Mouse (Mus musculus): ENCODE results near the gene Clptm1.
"Not testable (repeated sequence)": the region's sequence is repeated elsewhere in the genome, so short reads cannot be mapped to it uniquely, and the experiment has no call there.

Gene Clptm1

DNA sequence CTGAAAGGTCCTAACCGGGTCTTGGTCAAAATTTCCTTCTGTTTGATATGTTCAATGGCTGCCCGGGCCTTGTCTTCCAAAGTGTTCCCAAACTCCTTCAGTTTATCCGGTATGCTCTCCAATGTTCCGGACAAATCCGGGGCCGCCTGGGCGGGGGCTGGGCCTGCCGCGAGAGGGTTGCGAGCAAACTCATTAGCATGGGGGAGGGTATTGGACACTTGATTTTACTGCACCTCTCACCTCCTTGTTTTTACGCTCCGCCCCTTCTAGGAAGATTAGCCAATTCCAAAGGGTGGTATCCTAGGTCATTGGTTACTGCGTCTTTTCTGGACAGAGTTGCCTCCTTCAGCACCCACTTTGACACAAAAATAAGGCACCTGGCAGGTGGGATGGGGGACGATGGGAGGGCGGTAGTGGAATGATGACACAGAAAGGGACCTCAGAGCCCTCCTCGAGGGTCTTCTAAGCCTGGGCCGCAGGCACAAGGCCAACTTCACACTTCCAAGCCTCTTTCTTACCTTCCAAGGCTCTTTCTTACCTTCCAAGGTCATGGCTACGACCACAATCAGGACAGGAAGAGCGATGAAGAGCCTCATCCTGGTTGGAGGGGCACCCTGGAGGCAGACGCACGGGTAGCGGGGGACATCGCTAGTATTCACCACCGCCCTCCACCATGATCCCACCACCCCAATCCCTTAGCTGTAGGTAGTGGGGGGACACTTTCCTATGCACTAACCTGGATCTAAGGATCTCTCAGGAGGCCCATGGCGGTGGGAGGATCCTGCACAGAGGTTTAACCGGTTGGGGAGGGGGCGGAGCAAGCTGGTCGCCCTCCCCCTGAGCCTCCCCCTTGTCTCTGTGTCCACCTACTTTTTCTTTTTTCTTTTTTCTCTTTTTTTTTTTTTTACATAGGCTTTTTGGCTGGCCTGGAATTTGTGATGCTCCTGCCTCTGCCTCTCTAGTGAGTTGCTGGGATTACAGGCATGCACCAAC, 27.3 kb upstream of the Clptm1 start, which contains the start of gene Apoc1:
TSS of gene Apoc1 (minus strand) at position 788 of the 993 bp plus-strand sequence.
- no peak for DNase-seq (ENCODE audit: extremely low spot score, low spot score)

DNA sequence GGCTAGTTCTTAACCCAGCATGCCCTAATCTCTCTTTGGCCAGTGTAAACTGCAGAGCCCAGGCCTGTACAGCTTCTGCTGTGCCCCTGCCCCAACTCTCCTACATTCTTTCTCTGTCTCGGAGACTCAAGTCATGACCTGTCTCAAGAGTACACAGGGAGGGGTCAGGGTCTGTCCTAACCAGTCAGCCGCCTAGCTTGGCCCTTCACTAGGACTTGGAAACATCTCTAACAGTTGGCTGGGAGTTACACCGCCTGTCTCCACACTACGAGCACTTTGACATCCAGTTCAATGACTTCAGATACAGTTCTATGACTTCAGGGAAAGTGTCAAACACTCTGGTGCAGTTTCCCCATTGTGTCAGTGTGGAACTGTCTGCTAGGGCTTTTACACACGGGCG, 26.6 kb upstream of the Clptm1 start:
- no peak for DNase-seq (ENCODE audit: extremely low spot score, low spot score)

DNA sequence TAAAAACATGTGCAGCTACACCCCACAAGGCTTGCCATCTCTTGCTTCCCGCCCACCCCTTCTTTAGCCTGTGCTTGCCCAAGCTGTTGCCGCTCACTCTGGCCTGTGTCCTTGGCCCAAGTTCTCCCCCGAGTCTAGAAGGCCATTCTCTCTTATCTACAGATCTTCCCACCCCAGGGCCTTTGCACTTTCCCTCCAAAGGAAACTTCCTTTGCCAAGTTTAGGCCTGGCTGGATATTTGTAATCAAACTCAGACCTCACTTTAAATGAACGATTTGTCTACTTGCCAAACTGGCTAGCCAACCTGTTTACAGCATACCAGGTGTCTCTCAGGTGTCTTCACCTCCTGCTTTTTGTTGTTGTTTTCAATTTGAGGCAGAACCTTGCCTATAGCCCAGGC, 26.0 kb upstream of the Clptm1 start:
- DNase-seq (ENCODE audit: extremely low spot score, low spot score), result no peak

DNA sequence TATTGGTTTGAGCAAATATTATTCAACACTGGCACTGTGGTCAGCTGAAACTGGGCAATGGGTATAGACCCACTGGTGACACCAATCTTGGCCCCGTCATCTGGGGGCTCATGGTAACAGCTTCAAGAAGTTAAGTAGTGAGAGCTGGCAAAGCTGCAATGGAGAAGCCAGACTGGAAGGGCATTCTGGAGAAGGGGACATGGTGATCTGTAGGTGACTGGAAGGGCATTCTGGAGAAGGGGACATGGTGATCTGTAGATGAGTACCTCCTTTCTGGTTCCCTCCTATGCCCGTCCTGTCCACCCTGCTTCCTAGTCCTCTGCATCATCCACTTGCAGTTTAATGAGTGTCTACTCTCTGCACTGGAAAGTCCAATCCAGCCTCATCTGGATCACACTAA, 23.8 kb upstream of the Clptm1 start:
- DNase-seq (ENCODE audit: extremely low spot score, low spot score), result no peak

DNA sequence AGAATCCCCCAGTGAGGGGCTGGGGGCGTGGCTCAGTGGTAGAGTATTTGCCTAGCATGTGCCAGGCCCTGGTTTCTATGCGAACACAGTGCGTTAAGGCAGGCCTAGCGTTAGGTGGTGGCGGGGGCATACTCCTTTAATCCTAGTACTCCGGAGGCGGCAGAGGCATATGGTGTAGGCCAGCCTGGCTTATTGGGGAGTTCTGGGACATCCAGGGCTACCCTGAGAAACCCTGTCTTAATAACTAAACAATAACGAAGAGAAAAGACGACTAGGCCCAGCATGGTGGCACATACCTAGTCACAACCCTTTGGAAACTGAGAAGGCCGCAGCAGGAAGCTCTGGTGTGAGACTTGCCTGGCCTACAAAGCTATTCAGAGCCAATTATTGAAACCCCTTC, 23.3 kb upstream of the Clptm1 start:
- no peak for DNase-seq (ENCODE audit: extremely low spot score, low spot score)

DNA sequence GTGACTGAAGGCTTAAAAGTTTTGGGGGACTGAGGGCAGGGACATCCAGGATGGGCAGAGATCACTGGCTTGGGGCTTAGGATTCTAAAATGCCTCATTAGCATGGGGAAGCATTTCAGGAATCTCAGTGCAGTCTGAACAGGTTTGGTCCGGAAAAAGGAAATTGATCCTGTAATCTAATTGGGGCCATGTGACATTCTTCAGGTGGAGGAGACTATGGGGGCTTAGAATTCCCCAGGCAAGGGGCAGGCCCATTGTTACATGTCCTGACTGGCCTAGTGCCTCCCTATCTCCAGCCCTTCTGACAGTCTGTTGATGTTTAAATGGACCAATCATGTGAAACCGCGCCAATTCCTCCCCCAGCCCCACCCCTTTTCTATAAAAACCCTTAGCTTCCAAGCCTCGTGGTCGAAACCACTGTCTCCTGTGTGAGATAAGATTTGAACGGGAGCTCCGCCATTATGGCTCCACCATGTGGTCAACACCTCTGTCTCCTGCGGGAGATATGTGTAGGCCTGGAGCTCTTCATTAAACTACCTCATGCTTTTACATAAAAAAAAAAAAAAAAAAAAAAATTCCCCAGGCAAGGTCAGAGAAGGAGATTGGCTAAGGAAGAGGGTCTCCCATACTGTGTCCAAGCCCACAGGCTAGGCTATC, 22.2 kb upstream of the Clptm1 start:
- DNase-seq (ENCODE audit: extremely low spot score, low spot score), result not testable (repeated sequence)

DNA sequence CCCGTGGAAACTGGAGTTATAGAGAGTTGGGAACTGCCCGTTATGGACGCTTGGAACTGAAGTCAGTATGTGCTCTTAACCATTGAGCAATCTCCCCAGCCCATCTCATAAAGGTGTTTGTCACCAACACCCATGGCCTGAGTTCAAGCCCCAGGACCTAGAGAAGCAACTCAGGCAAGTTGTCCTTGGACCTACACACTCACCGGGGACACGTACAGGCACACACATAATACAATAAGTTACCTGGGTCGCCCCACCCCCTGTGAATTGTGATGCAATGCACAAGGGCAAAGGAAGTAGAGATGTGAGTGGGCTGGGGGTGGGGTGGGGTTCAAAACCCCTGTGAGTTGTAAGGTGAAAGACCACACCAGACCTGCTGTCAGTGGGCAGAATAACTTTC, 21.7 kb upstream of the Clptm1 start:
- no peak for DNase-seq (ENCODE audit: extremely low spot score, low spot score)

DNA sequence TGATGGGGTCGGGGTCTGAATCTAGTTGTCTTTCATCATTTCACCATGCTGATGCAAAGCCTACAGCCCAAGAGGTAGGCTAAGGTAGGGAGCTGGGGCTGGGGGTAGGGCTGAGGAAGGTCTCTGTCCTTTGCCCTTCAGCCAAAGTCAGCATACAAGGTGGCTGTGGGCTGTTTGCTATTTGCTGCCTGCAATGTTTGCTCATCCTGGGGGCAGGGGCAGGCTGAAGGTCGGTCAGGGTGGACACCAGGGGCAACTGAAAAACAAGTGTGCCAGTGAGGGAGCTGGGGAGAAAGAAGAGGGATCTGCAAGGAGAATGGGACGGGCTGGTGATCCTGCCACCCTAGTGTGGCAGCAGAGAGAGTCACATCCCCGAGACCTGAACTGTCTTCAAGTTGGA, 20.5 kb upstream of the Clptm1 start:
- DNase-seq (ENCODE audit: extremely low spot score, low spot score), result no peak

DNA sequence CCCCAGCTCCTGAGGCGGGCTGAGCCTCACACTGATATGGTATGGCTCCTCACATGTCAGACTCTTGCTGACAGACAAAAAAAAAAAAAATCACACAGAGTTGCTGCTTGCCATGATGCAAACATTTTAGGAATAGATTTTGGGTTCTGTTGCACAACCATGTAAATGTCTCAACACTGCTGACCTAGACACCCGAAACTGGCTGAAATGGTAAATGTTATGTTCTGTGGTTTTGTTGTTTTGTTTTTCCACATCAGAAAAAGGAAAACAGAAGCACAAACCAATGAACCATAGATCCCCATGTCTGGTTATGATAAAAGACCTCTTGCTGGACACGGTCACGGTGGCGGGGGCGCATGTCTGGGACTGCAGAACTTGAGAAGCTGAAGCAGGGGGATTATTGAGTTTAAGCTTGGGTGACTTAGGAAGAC, 19.0 kb upstream of the Clptm1 start:
- DNase-seq (ENCODE audit: extremely low spot score, low spot score), result no peak

DNA sequence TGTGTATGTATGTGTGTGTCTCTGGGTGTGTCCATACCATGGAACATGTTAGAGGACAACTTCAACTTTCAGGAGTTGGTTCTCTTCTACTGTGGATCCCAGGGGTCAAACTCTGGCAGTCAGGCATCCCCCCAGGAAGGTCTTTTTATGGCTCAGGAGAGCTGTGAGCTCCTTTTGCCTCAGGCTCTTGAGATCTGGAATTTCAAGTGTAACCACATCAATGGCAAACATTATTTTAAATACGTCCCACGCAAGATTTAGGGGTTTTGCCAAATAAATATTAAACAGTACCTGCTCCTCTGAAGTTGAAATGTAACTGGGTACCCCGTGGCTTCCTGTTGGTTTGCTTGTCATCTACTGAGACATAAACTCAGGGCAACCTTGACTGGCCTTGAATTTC, 18.1 kb upstream of the Clptm1 start:
- DNase-seq (ENCODE audit: extremely low spot score, low spot score), result no peak

DNA sequence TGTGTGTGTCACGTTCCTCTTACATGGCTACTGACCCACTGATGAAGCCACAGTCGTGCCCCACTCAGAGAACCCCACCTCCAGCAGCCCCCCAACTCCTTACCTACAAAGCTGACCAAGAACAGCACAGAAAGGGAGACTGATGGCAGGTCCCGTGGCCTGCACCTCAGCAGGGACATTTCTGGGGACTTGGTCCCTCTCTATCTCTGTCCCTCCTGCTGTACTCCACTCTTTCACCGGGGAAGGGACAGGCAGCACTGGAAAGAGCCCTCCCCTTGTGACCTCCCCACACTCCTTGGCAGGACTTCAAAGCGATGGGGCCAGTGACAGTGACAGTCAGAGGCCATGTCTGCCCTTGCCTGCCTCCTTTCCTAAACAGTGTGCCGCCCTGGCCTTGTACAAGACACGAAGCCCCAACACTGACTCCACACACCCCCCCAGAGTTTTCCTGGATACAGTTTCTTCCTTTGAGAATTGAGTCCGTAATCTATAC, 16.4 kb upstream of the Clptm1 start, which contains the start of the genes Gm44805 and Apoc4:
TSS of gene Gm44805 (minus strand) at position 222 of the 493 bp plus-strand sequence.
TSS of gene Apoc4 (minus strand) at position 278 of the 493 bp plus-strand sequence.
- DNase-seq (ENCODE audit: extremely low spot score, low spot score), result no peak

DNA sequence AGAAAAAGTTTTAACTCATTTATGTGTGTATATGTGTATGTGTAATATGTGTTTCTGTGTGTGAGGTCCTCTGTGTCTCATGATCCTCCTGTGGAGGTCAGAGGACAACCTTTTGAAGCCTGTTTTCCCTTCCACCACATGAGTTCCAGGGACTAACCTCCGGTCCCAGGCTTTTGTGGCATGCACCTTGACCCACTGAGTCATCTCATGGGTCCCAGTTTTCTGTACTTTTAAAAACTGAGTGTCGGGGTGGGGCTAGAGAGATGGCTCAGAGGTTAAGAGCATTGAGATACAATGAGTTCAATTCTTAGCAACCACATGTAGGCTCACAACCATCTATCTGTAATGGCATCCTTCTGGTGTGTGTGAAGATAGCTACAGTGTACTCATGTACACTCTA, 15.9 kb upstream of the Clptm1 start:
- DNase-seq (ENCODE audit: extremely low spot score, low spot score), result no peak

DNA sequence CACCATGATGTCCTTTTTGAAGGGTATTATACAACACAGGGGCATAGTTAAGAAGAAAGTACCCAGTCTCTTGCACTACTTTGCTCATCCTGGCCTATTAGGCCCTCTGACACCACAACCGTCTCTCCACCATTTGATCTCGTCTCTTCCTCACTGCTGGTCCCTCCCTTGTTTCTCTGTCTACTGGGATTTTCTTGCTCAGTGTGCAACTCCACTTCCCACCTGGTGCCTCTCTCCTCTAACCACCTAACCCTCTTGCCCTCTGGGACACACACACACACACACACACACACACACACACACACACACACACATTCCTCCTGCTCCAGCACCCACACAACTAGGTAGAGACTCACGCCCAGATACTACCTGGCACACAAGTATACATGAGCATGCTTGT, 14.1 kb upstream of the Clptm1 start:
- no peak for DNase-seq (ENCODE audit: extremely low spot score, low spot score)

DNA sequence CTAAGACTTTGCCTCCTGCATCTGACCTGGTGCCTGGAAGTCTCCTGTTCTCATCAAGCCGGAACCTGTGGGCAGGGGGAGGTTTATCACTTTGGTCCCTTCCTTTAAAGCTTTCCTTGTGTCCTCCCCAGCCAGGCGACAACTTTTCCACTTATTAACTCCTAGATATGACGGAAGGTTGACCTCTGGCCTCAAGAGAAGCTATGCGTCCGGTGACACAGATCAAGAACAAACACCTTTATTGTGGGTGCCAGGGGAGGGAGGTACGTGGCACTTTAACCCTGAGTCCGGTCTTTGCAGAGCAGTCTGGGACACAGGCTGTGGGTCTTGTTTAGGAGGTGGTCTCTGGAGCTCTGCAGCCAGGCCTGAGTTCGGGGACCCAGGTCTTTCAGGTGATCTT, 13.0 kb upstream of the Clptm1 start, which contains the start of gene Apoc2:
TSS of gene Apoc2 (minus strand) at position 70 of the 400 bp plus-strand sequence.
- no peak for DNase-seq (ENCODE audit: extremely low spot score, low spot score)

DNA sequence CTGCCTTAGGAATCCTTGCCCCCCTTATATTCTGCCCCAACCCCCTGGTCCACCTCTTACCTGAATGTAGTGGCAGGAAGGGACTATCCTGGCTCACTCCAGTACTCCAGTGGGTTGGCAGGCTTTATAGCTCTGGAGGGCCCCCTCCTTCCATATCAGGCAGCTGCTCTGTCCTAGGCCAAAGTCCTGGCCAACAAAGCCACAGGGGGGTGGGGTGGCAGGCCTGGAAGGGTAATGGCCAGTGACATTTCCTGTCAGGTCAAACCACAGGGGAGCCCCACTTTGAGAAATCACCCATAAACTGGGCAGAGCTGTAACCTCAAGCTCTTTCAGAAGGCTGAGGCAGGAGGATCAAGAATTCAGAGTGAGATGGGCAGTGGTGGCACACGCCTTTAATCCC, 11.8 kb upstream of the Clptm1 start:
- DNase-seq (ENCODE audit: extremely low spot score, low spot score), result no peak

DNA sequence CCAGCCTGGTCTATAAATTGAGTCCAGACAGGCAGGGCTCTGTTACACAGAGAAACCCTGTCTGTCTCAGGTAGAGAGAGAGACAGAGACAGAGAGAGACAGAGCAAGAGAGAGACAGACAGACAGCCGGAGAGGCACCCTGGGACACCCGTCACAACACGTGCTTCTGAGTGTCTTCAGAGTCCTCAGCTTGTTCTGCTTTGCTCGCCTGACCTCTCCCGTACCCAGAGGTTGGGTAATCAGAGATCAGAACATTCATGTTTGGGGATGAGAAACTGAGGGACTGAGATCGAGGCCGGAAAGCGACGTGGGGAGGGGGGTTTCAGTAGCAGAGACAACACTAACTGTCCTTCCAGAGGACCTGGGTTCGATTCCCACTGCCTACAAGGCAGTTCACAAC, 11.0 kb upstream of the Clptm1 start:
- no peak for DNase-seq (ENCODE audit: extremely low spot score, low spot score)

DNA sequence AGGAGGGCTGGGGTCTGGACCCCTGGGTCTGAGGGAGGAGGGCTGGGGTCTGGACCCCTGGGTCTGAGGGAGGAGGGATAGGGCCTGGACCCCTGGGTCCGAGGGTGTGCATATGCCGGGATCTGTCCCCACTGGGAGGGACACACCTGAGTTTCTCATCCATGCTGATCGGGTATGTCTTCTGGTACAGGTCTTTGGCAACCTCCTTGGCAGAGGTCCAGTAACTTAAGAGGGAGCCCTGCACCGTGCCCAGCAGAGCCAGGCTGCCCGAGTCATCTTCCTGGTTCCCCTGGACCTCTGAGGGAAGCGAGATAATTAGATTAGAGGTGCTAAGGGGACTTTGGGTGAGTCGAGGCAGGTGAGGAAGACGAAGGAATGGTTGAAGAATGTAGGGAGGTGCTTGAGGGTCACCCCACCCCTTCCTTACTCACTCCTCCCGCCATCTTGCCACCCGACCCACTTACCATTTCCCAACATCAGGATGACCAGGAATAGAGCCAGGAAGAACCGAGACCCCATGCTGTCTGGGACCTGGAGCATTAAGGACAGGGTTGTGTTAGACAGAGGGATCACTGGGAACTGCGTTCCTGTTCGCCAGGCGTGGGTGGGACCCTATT, 8.4 kb upstream of the Clptm1 start:
- DNase-seq (ENCODE audit: extremely low spot score, low spot score), result no peak

DNA sequence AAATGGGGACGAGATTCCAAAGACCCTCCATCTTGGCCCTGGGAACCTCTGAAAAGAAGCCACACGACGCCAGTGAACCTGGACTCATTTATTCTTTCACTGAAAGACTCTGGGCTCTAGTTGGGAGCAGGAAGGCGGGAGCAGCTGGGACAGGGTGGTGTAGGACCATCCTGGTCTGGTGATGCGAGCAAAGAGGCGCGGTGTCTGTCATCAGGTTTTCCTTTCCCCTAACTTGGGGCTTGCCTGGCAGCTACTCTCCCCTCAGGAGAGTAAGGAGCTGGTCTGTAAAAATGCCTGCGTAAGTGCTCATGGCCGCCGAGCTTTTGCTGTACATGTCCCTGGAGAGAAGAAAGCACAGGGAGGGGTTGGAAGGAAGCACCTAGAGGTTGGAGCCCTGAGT, 6.7 kb upstream of the Clptm1 start:
- DNase-seq (ENCODE audit: extremely low spot score, low spot score), result no peak

DNA sequence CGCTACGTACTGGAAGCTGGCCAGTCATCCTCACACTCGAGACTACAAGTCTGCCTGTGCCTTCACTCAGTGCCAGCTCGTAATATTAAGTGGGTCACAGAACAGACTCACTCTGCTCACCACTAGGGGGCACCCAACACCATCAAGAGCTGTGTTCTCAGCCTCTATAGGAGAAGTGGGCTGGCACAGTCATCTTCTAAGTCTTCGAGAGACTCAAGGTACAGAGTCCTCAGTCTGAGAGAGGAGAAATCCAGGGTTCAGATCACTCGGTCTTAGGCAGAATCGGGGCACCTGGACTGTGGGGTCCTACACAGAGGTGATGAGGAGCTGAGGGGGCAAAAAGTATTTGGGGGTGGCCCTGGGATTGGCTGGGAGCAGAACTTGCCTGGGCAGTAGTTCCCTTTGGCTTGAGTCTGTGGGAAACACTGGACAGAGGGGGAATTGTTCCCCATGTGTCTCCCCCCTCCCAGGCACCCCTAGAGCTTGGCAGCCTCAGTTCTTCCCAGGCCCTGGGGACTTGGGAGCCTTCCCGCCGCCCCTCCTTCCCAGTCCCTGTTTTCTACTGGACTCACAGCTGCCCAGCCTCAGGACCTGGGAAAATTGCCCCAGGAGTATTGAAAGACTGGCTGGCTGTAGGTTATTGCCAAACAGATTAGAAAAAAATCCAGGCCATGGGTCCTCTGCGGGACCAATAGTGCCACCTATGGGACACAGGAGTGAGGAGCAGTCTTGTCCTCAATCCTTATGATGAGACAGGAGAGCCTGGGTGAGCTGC, 4.3 kb upstream of the Clptm1 start:
- DNase-seq (ENCODE audit: extremely low spot score, low spot score), result peak; percentile 85

DNA sequence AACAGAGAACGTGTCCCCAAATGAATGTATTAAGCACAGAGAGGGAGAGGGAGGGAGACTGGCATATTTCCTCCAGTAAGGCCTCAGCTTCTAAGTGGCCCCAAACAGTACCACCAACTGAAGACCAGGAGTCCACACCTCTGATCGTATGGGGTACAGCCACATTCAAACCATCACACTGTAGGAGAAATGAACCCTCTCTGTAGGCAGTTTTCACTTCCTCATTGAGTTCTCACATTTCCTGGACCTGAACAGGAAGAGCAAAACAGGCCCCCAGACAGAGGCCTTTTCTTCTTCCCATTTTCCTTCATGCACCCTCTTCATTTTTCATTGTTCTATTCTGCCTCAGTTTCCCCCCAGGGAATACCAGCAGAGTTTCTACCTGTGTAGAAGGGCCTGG, 2.6 kb upstream of the Clptm1 start:
- DNase-seq (ENCODE audit: extremely low spot score, low spot score), result no peak

DNA sequence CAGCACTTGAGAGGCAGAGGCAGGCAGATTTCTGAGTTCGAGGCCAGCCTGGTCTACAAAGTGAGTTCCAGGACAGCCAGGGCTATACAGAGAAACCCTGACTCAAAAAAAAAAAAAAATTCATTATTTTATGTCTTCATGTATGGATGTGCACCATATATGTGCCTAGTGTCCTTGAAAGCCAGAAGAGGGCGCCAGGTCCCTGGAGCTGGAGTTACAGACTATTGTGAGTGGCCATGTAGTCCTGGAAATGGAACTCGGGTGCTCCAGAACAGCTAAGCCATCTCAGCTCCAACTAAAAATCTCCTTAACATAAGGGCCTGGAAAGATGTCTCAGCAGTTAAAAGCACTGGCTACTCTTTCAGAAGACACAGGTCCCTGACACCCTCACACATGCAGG, 1.9 kb upstream of the Clptm1 start:
- no peak for DNase-seq (ENCODE audit: extremely low spot score, low spot score)

Data from neural tube, embryonic 10.5 days (tissue).